Mouse (Mus musculus) kidney, adult 18-20 months (tissue): ENCODE measurements around the gene Gtf2h5.

ENCODE experiments used
- DNase-seq: peaks from one replicate; pipeline ENCODE4 v3.0.0; 2021

Gene Gtf2h5

GRCm38 (mm10) chr17:6113653-6114052 is 34.1 kb downstream of the Gtf2h5 start:
- DNase-seq, result no peak

- no peak for DNase-seq
Observed at GRCm38 (mm10) chr17:6115085-6115484, 35.5 kb downstream of the Gtf2h5 start.

- DNase-seq, result no peak
Observed at GRCm38 (mm10) chr17:6117148-6117725, 37.7 kb downstream of the Gtf2h5 start.

GRCm38 (mm10) chr17:6117917-6118316 is 38.3 kb downstream of the Gtf2h5 start:
- no peak for DNase-seq

GRCm38 (mm10) chr17:6118861-6119260 is 39.3 kb downstream of the Gtf2h5 start:
- no peak for DNase-seq

- no peak for DNase-seq
Observed at GRCm38 (mm10) chr17:6123776-6124175, 44.2 kb downstream of the Gtf2h5 start.

GRCm38 (mm10) chr17:6125441-6125840 is 45.9 kb downstream of the Gtf2h5 start:
- no peak for DNase-seq

GRCm38 (mm10) chr17:6128039-6128438 is 48.5 kb downstream of the Gtf2h5 start:
- no peak for DNase-seq

- DNase-seq, result no peak
Observed at GRCm38 (mm10) chr17:6129361-6129760, 49.8 kb downstream of the Gtf2h5 start.

GRCm38 (mm10) chr17:6131083-6131482 is 51.5 kb downstream of the Gtf2h5 start:
- no peak for DNase-seq
